Mouse (Mus musculus): ENCODE results near the gene Sh3rf1. TPM values are rescaled to one million over a fixed set of nuclear protein-coding genes. Genes with fewer than 3 reads are reported as not detected.

Sh3rf1 gene
- polyA plus RNA-seq, 1 experiment from 2014 or later: 28.8 TPM

DNA sequence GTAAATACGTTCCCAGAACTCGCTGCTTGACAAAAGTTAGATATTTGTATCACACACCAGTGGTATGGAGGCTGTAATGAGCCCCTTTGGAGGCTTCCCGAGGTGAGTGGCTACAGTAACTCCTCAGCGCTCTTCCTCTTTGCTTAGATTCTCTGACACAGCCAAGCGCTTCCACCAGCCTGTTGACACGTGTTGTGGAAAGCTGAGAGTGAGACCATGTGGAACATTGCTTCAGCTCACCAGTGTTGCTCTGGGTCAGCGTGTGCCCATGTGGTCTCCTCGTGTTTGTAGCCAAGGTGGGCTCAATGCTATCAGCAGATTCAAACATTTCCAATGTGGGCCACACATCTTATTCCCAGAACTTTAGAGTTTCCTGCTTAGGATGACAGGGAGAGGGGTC lies 5.0 kb downstream of the Sh3rf1 start:
- Histone ChIP-seq H3K36me3 (ENCODE audit: control insufficient read depth, insufficient read depth, low read length) (no peaks in the 10 kb centered on the region), H3K9ac (ENCODE audit: low read length) (no peak overlapping the region), H3K27me3 (ENCODE audit: control insufficient read depth, insufficient read depth, low read length) (no peaks in the 10 kb centered on the region), H3K4me3 (ENCODE audit: low read depth, low read length) (no peak overlapping the region), H3K9me3 (ENCODE audit: control insufficient read depth, low read length) (no peaks in the 10 kb centered on the region), H3K4me2 (ENCODE audit: low read depth, low read length, severe bottlenecking) (no peak overlapping the region), H3K4me1 (replicated peaks; ENCODE audit: control insufficient read depth, insufficient read depth, low read length) (peaks cover 9% of the 10 kb centered on the region), H3K27ac (ENCODE audit: low read depth, low read length) (no peak overlapping the region)
- 78% methylated on average over 8 of the region's 8 CpGs for WGBS
- DNase-seq (ENCODE audit: low spot score): no peak
- ATAC-seq (replicated peaks; ENCODE audit: low FRiP score): no peak

DNA sequence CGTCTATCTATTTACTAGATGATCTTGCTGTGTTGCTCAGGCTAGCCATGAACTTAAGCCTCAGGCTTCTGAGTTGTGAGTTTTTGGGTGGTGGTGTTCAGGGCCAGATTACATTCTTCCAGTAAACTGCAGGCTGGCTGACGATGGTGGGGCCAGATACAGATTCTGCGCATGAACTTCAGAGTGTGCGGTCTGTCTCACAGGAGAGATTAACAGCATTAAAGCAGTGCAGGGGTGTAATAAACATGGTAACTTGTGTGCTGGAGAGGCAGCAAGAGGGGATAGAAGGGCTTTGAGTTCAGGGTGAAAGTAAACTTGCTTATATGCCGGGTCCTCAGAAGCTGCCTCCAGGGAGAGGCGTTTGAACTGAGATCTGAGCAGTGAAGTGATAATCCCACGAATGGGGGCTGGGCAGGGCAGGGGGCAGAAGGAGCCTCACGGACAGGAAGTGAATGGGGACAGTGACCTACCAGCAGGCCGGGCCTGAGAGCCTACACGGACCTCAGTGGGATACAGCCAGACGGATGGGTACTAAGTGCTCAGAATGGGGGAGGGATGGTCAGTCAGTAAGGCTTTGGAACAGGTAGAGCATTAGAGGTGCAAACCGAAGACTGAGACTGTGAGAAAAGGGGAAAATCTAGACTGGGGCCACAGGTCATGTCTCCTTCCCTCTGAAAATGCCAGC lies 6.0 kb downstream of the Sh3rf1 start:
- Histone ChIP-seq H3K9ac (ENCODE audit: low read length) (no peak overlapping the region; the same call in 1 of the 2 replicates), H3K4me3 (ENCODE audit: low read depth, low read length) (no peak overlapping the region), H3K4me1 (replicated peaks; ENCODE audit: control insufficient read depth, insufficient read depth, low read length) (peaks cover 9% of the 10 kb centered on the region)

DNA sequence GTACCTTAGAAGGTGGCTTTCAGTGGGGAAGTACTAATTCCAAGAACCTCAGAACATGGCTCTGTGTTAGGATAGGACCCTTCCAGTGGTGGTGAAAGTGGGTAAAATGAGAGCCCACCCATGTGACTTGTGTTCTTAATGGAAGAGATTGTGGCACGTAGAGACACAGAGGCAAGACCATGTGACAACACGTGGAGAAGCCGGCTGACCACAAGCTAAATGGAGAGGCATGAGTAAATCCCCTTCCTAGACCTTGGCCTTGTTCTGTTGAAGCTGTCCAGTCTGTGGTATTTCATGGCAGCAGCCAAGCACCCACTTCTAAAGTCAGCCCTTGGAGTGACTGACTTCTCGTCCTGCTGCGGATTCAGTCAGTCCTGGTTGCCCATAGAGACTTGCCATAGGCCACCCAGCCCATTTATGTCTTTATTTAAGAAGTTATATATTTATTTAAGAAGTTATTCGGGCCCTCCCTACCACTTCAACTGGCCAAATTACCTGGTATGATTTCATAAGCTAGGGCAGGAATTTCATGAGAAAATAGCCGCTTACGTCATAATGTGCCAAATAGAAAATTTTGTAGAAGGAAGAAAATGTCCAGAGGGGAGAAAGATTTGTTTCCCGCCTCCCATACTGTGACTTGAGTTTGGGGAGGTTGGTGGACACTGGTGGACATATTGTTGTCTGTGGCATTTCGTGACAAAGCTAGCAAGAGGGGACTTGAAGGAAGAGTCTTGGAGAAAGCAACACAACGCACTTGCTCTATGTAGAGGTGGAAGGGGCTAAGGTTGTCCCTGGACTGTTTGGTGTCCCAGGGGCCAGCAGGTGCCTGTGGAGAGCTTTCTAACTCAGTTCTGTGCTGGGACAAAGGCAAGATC lies 7.4 kb downstream of the Sh3rf1 start:
- Histone ChIP-seq H3K4me2 (ENCODE audit: low read depth, low read length, severe bottlenecking) (no peak overlapping the region), H3K9me3 (ENCODE audit: control insufficient read depth, low read length) (no peaks in the 10 kb centered on the region), H3K36me3 (ENCODE audit: control insufficient read depth, insufficient read depth, low read length) (no peaks in the 10 kb centered on the region), H3K9ac (ENCODE audit: low read length) (no peak overlapping the region), H3K4me1 (replicated peaks; ENCODE audit: control insufficient read depth, insufficient read depth, low read length) (peaks cover 1% of the 10 kb centered on the region; the same call in 1 of the 2 replicates), H3K4me3 (ENCODE audit: low read depth, low read length) (no peak overlapping the region), H3K27me3 (ENCODE audit: control insufficient read depth, insufficient read depth, low read length) (no peaks in the 10 kb centered on the region), H3K27ac (ENCODE audit: low read depth, low read length) (no peak overlapping the region)
- ATAC-seq (replicated peaks; ENCODE audit: low FRiP score) (no peak), DNase-seq (ENCODE audit: low spot score) (no peak)
- 93% methylated on average over 11 of the region's 11 CpGs for WGBS

More for the DNA sequence above, 6.0 kb downstream of the Sh3rf1 start:
- ATAC-seq (replicated peaks; ENCODE audit: low FRiP score) (no peak), DNase-seq (ENCODE audit: low spot score) (no peak)
- no peak overlapping the region for H3K4me2 ChIP-seq (ENCODE audit: low read depth, low read length, severe bottlenecking)
- H3K36me3 ChIP-seq (ENCODE audit: control insufficient read depth, insufficient read depth, low read length): no peaks in the 10 kb centered on the region
- WGBS: 72% methylated on average over 12 of the region's 12 CpGs
- no peaks in the 10 kb centered on the region for H3K27me3 ChIP-seq (ENCODE audit: control insufficient read depth, insufficient read depth, low read length)
- H3K9me3 ChIP-seq (ENCODE audit: control insufficient read depth, low read length): no peaks in the 10 kb centered on the region
- no peak overlapping the region for H3K27ac ChIP-seq (ENCODE audit: low read depth, low read length)

DNA sequence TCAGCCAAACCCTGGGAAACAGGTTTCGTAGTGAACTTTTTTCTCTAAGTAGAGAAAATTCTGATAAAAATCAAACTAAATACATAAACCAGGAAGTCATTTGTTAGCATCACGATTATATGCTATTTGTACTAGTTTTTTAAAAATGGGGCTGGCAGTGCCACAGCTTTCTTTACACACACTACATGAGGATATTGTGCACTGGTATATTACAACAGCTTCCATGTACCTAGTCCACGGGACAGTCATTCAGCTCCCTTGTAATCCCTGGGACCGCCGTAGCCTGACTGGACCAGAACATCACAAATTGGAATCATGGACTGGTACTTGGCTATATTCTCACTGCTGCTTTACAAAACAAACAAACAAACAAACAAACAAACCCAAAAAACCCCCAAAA lies 11.8 kb downstream of the Sh3rf1 start:
- no peaks in the 10 kb centered on the region for H3K27me3 ChIP-seq (ENCODE audit: control insufficient read depth, insufficient read depth, low read length)
- no peak for DNase-seq (ENCODE audit: low spot score)
- H3K27ac ChIP-seq (ENCODE audit: low read depth, low read length): no peak overlapping the region
- no peaks in the 10 kb centered on the region for H3K9me3 ChIP-seq (ENCODE audit: control insufficient read depth, low read length)
- no peaks in the 10 kb centered on the region; the same call in 1 of the 2 replicates for H3K36me3 ChIP-seq (ENCODE audit: control insufficient read depth, insufficient read depth, low read length)
- H3K4me3 ChIP-seq (ENCODE audit: low read depth, low read length): no peak overlapping the region
- H3K9ac ChIP-seq (ENCODE audit: low read length): no peak overlapping the region
- H3K4me2 ChIP-seq (ENCODE audit: low read depth, low read length, severe bottlenecking): no peak overlapping the region
- no peak for ATAC-seq (replicated peaks; ENCODE audit: low FRiP score)
- H3K4me1 ChIP-seq (replicated peaks; ENCODE audit: control insufficient read depth, insufficient read depth, low read length): no peaks in the 10 kb centered on the region
- 91% methylated on average over 5 of the region's 5 CpGs for WGBS

DNA sequence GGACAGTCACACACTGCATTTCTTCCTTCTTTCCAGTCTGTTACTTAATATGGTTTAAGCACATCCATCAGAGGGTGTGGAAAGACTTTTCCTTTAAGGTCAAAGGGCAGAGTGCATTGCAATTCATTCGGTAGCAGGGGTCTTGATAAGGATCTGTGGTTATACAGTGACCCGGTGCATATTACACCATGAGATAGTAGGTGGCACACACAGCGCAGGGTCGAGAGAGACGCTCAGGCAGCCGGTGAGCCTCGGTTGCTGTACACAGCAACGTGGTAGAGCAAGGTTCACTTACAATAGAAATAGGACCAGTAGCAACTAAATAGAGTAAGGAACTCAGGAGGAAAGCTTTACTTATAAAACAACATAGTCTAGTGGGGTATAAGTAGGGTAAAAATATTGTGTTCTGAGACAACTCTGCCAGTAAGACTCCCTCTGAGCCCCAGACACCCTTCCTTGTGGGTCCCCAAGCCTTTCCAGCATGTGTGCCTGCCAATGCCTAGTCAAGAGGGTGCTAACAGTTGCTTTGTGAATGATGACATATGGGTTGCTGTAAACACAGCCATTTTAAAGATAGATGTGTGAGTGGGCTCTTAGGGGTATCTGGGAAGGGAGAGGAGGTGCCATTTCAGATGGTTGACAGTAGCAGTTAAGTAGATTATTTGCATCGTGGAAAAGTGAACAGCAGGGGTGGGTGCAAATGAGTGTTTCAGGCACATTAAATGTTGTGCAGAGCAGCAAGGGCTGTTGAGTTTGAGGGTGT lies 13.0 kb downstream of the Sh3rf1 start:
- no peak overlapping the region for H3K4me3 ChIP-seq (ENCODE audit: low read depth, low read length)
- DNase-seq (ENCODE audit: low spot score) (no peak), ATAC-seq (replicated peaks; ENCODE audit: low FRiP score) (no peak; the same call in 1 of the 2 replicates)
- H3K36me3 ChIP-seq (ENCODE audit: control insufficient read depth, insufficient read depth, low read length): no peaks in the 10 kb centered on the region; the same call in 1 of the 2 replicates
- no peak overlapping the region for H3K9ac ChIP-seq (ENCODE audit: low read length)
- H3K27ac ChIP-seq (ENCODE audit: low read depth, low read length): no peak overlapping the region
- no peak overlapping the region for H3K4me2 ChIP-seq (ENCODE audit: low read depth, low read length, severe bottlenecking)
- no peaks in the 10 kb centered on the region for H3K9me3 ChIP-seq (ENCODE audit: control insufficient read depth, low read length)
- 82% methylated on average over 9 of the region's 9 CpGs for WGBS
- H3K4me1 ChIP-seq (replicated peaks; ENCODE audit: control insufficient read depth, insufficient read depth, low read length): no peaks in the 10 kb centered on the region
- no peaks in the 10 kb centered on the region for H3K27me3 ChIP-seq (ENCODE audit: control insufficient read depth, insufficient read depth, low read length)

DNA sequence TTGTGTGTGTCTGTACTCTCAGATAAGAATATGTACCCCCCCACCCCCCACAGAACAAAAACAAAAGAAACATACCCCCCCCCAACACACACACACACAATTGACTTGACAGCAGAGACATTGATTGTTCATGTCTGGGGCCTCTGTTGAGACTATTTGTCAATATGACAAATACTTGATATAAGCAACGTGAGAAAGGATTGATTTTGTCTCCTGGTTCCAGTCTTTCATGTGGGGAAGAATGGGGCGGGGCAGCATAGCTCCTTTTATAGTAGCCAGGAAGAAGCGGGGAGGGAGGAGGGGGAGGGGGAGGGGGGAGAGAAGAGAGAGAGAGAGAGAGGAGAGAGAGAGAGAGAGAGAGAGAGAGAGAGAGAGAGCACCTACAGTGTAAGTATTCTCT lies 15.9 kb downstream of the Sh3rf1 start:
- no peak overlapping the region for H3K4me3 ChIP-seq (ENCODE audit: low read depth, low read length)
- WGBS: 64% methylated on average over 3 of the region's 3 CpGs
- H3K4me2 ChIP-seq (ENCODE audit: low read depth, low read length, severe bottlenecking): no peak overlapping the region
- ATAC-seq (replicated peaks; ENCODE audit: low FRiP score) (no peak), DNase-seq (ENCODE audit: low spot score) (no peak)
- H3K36me3 ChIP-seq (ENCODE audit: control insufficient read depth, insufficient read depth, low read length): peaks cover 3% of the 10 kb centered on the region; the same call in 1 of the 2 replicates
- peaks cover 3% of the 10 kb centered on the region; the same call in 1 of the 2 replicates for H3K9me3 ChIP-seq (ENCODE audit: control insufficient read depth, low read length)
- no peaks in the 10 kb centered on the region for H3K27me3 ChIP-seq (ENCODE audit: control insufficient read depth, insufficient read depth, low read length)
- H3K27ac ChIP-seq (ENCODE audit: low read depth, low read length): no peak overlapping the region
- H3K4me1 ChIP-seq (replicated peaks; ENCODE audit: control insufficient read depth, insufficient read depth, low read length): no peaks in the 10 kb centered on the region
- H3K9ac ChIP-seq (ENCODE audit: low read length): no peak overlapping the region

DNA sequence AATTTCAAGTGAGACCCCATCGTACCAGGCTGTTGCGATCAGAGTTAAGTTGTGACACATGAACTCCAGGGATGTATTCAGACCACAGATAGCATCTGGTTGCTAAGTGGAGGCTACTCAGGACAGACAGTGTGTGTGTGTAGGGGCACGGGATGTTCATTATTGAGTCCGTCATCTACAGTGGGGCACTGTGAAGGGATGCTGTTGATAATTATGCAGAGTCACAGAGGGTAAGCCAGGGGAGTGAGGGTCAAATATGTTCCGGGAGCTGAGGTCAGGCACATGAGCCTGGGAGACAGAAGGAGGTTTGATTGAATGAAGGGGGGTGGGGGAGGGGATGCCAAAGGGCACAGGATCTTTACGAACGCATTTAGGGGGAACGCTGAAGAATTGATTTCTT lies 17.6 kb downstream of the Sh3rf1 start:
- H3K9me3 ChIP-seq (ENCODE audit: control insufficient read depth, low read length): peaks cover 3% of the 10 kb centered on the region; the same call in 1 of the 2 replicates
- no peak overlapping the region for H3K9ac ChIP-seq (ENCODE audit: low read length)
- WGBS: 77% methylated on average over 8 of the region's 8 CpGs
- no peaks in the 10 kb centered on the region for H3K27me3 ChIP-seq (ENCODE audit: control insufficient read depth, insufficient read depth, low read length)
- no peak overlapping the region for H3K4me2 ChIP-seq (ENCODE audit: low read depth, low read length, severe bottlenecking)
- ATAC-seq (replicated peaks; ENCODE audit: low FRiP score): peak; percentile 34; the same call in 1 of the 2 replicates
- H3K4me3 ChIP-seq (ENCODE audit: low read depth, low read length): no peak overlapping the region
- DNase-seq (ENCODE audit: low spot score): no peak
- peaks cover 3% of the 10 kb centered on the region; the same call in 1 of the 2 replicates for H3K36me3 ChIP-seq (ENCODE audit: control insufficient read depth, insufficient read depth, low read length)
- no peak overlapping the region for H3K27ac ChIP-seq (ENCODE audit: low read depth, low read length)
- H3K4me1 ChIP-seq (replicated peaks; ENCODE audit: control insufficient read depth, insufficient read depth, low read length): no peaks in the 10 kb centered on the region

DNA sequence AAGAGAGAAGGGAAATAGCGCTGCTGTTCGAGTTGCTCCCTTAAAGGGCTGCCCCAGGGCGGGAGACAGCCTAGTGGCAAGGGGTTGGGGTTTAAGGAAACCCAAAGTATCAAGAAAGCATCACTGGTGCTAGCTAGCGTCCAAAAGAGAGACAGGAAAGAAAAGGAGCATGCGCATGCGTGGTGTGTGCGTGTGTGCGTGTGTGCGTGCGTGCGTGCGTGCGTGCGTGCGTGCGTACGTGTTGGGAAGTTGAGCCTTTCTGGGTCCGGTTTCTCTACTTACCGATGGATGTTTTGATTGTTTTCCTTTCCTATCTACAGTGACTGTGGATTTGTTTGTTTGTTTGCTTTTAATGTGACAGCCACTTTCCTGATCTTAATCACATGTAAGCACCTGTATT lies 19.2 kb downstream of the Sh3rf1 start:
- peaks cover 8% of the 10 kb centered on the region; the same call in 1 of the 2 replicates for H3K4me1 ChIP-seq (replicated peaks; ENCODE audit: control insufficient read depth, insufficient read depth, low read length)
- 0 out of 2 replicates have a peak, but pooled peaks cover 3% of the 10 kb centered on the region for H3K36me3 ChIP-seq (ENCODE audit: control insufficient read depth, insufficient read depth, low read length)
- peaks cover 3% of the 10 kb centered on the region; the same call in 1 of the 2 replicates for H3K9me3 ChIP-seq (ENCODE audit: control insufficient read depth, low read length)
- no peak overlapping the region for H3K4me3 ChIP-seq (ENCODE audit: low read depth, low read length)
- no peak for DNase-seq (ENCODE audit: low spot score)
- no peak overlapping the region for H3K9ac ChIP-seq (ENCODE audit: low read length)
- no peak overlapping the region for H3K4me2 ChIP-seq (ENCODE audit: low read depth, low read length, severe bottlenecking)
- ATAC-seq (replicated peaks; ENCODE audit: low FRiP score): no peak
- 95% methylated on average over 19 of the region's 19 CpGs for WGBS
- H3K27ac ChIP-seq (ENCODE audit: low read depth, low read length): no peak overlapping the region
- H3K27me3 ChIP-seq (ENCODE audit: control insufficient read depth, insufficient read depth, low read length): no peaks in the 10 kb centered on the region
